Mouse (Mus musculus): ENCODE results near the gene Spr.

DNA sequence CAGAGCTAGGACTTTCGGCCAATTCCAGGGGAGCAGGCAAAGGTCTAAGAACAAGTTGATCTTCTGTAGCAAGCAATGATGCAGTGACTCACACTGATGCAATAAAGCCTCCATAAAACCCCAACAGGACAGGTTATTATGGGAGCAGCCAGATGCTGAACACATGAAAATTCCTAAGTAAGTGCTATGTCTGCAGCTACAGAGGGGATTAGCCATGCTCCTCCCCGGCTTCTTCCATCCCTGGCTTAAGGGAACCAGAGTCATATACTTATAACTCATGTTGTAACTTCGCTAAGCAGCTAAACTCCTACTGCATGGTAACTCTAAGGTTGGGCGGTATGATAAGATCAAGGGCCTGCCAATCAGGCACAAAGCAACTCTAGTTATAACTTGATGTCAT is 50.1 kb downstream of the Spr start:
- no peak for TF ChIP-seq POLR2A (IDR thresholded peaks at IDR 0.05; ENCODE audit: borderline replicate concordance, extremely low read depth, insufficient read depth, insufficient read length, poor library complexity, severe bottlenecking)
- TF ChIP-seq CTCF (IDR thresholded peaks at IDR 0.05; ENCODE audit: borderline replicate concordance, extremely low read depth, insufficient read depth, insufficient read length): no peak
